Mouse (Mus musculus): ENCODE data around the gene Cenpn. TPM values are rescaled to one million over a fixed set of nuclear protein-coding genes. Genes with fewer than 3 reads are reported as not detected.

Cenpn gene
- total RNA-seq (2021), result 1 to 10 TPM; 2.3 to 3.3 TPM

GRCm38 (mm10) chr8:116921337-116922059, at the start of gene Cenpn, which contains the start of gene Cmc2:
TSS of gene Cenpn (plus strand) at chr8:116921730.
TSS of gene Cmc2 (minus strand) at chr8:116921455.
- peak; percentile 85 to 96 for DNase-seq (ENCODE audit: extremely low spot score in 1 of 2, low spot score in 2 of 2)
- intact Hi-C loops (cut with DNase I), result no loop called here

- intact Hi-C loops (cut with DNase I), result no loop called here
- DNase-seq (ENCODE audit: extremely low spot score in 1 of 2, low spot score in 2 of 2), result no peak
Observed at GRCm38 (mm10) chr8:116872761-116873342, 48.7 kb upstream of the Cenpn start.

- intact Hi-C loops (cut with DNase I), result no loop called here
Observed at GRCm38 (mm10) chr8:116873586-116873985, 47.9 kb upstream of the Cenpn start.

GRCm38 (mm10) chr8:116873986-116874385, 47.5 kb upstream of the Cenpn start:
- no peak for DNase-seq (ENCODE audit: extremely low spot score in 1 of 2, low spot score in 2 of 2)
- intact Hi-C loops (cut with DNase I), result no loop called here

More at GRCm38 (mm10) chr8:116873586-116873985, 47.9 kb upstream of the Cenpn start:
- DNase-seq (ENCODE audit: extremely low spot score in 1 of 2, low spot score in 2 of 2), result no peak

GRCm38 (mm10) chr8:116875798-116876450, 45.6 kb upstream of the Cenpn start:
- intact Hi-C loops (cut with DNase I), result no loop called here
- no peak for DNase-seq (ENCODE audit: extremely low spot score in 1 of 2, low spot score in 2 of 2)

- intact Hi-C loops (cut with DNase I), result no loop called here
- DNase-seq (ENCODE audit: extremely low spot score in 1 of 2, low spot score in 2 of 2), result no peak
Observed at GRCm38 (mm10) chr8:116881396-116881795, 40.1 kb upstream of the Cenpn start.

GRCm38 (mm10) chr8:116887813-116888212, 33.7 kb upstream of the Cenpn start:
- intact Hi-C loops (cut with DNase I), result no loop called here
- DNase-seq (ENCODE audit: extremely low spot score in 1 of 2, low spot score in 2 of 2), result no peak

- intact Hi-C loops (cut with DNase I), result no loop called here
- no peak for DNase-seq (ENCODE audit: extremely low spot score in 1 of 2, low spot score in 2 of 2)
Observed at GRCm38 (mm10) chr8:116891446-116891845, 30.1 kb upstream of the Cenpn start.

- DNase-seq (ENCODE audit: extremely low spot score in 1 of 2, low spot score in 2 of 2), result no peak
- intact Hi-C loops (cut with DNase I), result no loop called here
Observed at GRCm38 (mm10) chr8:116892130-116892529, 29.4 kb upstream of the Cenpn start.

- no peak for DNase-seq (ENCODE audit: extremely low spot score in 1 of 2, low spot score in 2 of 2)
- intact Hi-C loops (cut with DNase I), result no loop called here
Observed at GRCm38 (mm10) chr8:116892636-116893035, 28.9 kb upstream of the Cenpn start.

- intact Hi-C loops (cut with DNase I), result no loop called here
Observed at GRCm38 (mm10) chr8:116893938-116894337, 27.6 kb upstream of the Cenpn start.

GRCm38 (mm10) chr8:116895521-116895920, 26.0 kb upstream of the Cenpn start:
- DNase-seq (ENCODE audit: extremely low spot score in 1 of 2, low spot score in 2 of 2), result no peak
- intact Hi-C loops (cut with DNase I), result no loop called here

More at GRCm38 (mm10) chr8:116893938-116894337, 27.6 kb upstream of the Cenpn start:
- DNase-seq (ENCODE audit: extremely low spot score in 1 of 2, low spot score in 2 of 2), result no peak

GRCm38 (mm10) chr8:116904736-116905135, 16.8 kb upstream of the Cenpn start:
- intact Hi-C loops (cut with DNase I), result no loop called here

GRCm38 (mm10) chr8:116905252-116905651, 16.3 kb upstream of the Cenpn start:
- DNase-seq (ENCODE audit: extremely low spot score in 1 of 2, low spot score in 2 of 2), result no peak
- intact Hi-C loops (cut with DNase I), result no loop called here

More at GRCm38 (mm10) chr8:116904736-116905135, 16.8 kb upstream of the Cenpn start:
- no peak for DNase-seq (ENCODE audit: extremely low spot score in 1 of 2, low spot score in 2 of 2)

- intact Hi-C loops (cut with DNase I), result no loop called here
- no peak for DNase-seq (ENCODE audit: extremely low spot score in 1 of 2, low spot score in 2 of 2)
Observed at GRCm38 (mm10) chr8:116905836-116906235, 15.7 kb upstream of the Cenpn start.

- DNase-seq (ENCODE audit: extremely low spot score in 1 of 2, low spot score in 2 of 2), result no peak
- intact Hi-C loops (cut with DNase I), result no loop called here
Observed at GRCm38 (mm10) chr8:116921005-116921336, 559 bp upstream of the Cenpn start.

GRCm38 (mm10) chr8:116922060-116922757, 679 bp downstream of the Cenpn start:
- no peak for DNase-seq (ENCODE audit: extremely low spot score in 1 of 2, low spot score in 2 of 2)
- intact Hi-C loops (cut with DNase I), result no loop called here

GRCm38 (mm10) chr8:116923526-116923925, 2.0 kb downstream of the Cenpn start:
- intact Hi-C loops (cut with DNase I), result no loop called here

GRCm38 (mm10) chr8:116927880-116928279, 6.3 kb downstream of the Cenpn start:
- peak in 1 of 2 experiments; percentile 45 for DNase-seq (ENCODE audit: extremely low spot score in 1 of 2, low spot score in 2 of 2)
- intact Hi-C loops (cut with DNase I), result no loop called here

More at GRCm38 (mm10) chr8:116923526-116923925, 2.0 kb downstream of the Cenpn start:
- DNase-seq (ENCODE audit: extremely low spot score in 1 of 2, low spot score in 2 of 2), result no peak
